Mouse (Mus musculus): ENCODE measurements at regions not wholly inside any gene's neighbourhood (a gene's known extent, or its start where the extent isn't known, plus 50 kb on each side); places are given as distances from the start of the nearest gene placed in this dataset.

DNA sequence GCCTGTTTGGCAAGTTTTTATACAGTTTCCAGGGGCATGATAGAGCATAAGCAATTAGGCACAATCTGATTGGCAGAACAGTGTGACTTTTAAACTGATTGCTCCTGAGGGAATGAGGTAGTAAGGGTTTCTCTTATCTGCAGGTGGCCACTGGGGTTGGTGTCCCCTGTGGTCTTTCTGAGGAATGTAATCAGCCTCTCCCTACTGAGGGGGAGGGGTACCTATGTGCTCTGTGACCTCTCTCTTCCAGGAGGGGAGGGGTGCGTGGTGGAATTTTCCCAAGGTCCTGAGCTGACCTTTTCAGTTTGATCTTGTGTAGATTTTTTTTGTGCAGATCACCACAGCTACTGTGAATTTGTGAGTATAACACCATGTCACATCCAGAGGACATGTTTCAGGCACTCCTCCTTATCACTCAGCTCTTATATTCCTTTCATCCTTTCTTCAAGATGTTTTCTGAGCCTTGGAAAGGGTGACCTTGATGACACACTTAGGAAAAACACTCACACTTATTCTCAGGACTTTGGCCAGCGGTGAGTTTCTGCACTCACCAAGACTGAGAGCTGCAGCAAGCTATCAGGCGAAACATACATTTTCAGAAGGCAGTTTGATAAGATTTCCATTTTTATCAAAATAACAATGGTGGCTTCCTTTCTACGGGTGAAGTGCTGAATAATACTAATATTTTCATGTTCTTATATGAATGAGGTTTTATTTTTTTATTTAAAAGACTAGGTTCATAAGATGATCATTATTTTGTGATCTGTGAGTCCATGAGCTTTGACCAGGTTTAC is 238.7 kb upstream of the Mmadhc start:
- TF ChIP-seq CTCF (IDR thresholded peaks at IDR 0.05; ENCODE audit: insufficient read depth, low read length) (no peak), POLR2A (IDR thresholded peaks at IDR 0.05; ENCODE audit: borderline replicate concordance, extremely low read depth, low read depth, low read length) (no peak)

Measured in lung, adult 2 months (tissue).